Mouse (Mus musculus): ENCODE data around the gene Rbm3. TPM values are rescaled to one million over a fixed set of nuclear protein-coding genes. Genes with fewer than 3 reads are reported as not detected.
A peak's percentile ranks its signal among the peaks of the same experiment; 100 is the strongest.

The Rbm3 gene
- polyA plus RNA-seq, 1 experiment from 2014 or later, result 383 TPM

DNA sequence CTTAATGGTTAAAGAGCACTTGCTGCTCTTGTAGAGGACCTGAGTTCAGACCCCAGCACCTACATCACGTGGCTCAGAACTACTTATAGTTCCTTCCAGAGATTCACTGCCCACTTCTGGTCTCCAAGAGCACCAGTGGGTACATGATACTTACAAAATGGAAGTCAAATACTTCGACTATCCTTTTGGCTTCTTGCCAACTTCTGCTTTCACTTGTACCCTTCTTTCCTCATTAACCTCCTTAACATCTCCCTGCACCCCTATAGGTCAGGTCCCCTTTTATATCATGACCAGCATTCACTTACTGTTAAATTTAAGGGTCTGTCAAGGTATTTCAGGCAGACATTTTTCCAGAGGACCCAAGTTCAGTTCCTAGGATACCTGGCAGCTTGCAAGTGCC is 9.8 kb downstream of the Rbm3 start:
- WGBS, result 58% methylated on average over 2 of the region's 2 CpGs
- H3K4me2 ChIP-seq (ENCODE audit: low read depth, low read length), result no peak overlapping the region

DNA sequence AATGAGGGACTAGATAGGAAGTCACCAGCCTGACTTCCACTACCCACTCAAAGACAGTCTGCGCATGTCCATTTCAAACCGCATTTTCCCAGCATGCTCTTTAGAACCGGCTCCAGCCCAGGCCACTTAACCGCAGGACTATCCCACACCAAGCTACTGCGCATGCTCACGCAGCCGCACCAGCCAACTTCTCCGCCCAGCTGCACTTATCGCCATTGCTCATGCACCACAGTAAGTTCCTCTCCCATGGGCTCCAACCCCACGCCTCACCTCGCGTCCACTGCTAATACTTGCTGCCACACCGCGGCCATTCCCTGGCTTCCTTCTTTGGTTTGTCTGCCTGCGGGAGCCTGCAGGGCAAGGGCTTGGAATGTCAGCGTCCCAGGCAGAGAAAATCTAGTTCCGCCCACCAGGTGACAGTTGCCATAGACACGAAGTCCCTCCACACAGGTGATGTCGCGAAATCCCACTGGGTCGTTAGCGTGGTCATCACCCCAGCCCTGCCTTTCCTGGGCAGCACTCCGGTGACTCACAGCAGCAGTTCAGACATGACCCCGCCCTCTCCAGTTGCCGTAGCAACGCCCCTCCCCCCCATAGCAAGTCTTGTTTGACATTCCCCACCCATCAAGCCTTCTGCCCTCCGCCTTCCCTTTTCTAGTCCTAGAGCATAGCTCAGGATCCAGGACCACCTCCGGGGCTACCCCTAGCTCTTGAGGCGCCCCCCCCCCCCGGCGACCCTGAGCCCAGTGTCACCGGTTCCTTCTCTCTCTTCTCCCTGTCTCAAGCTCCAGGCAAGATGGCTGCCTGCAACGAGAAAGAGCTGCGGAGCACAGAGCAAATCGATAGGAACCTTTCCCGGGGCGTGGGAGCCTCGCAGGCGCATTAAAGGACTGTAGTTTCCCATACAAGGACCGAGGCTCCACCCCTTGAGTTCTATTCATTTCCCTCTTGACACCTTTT is 13.4 kb downstream of the Rbm3 start, which contains the start of gene Wdr13:
Gene Wdr13 (minus strand): TSS at position 876 of the 960 bp plus-strand sequence.
- peak within 1 kb of the TSS; percentile 41 for H3K4me2 ChIP-seq (ENCODE audit: low read depth, low read length)
- no peaks in the 10 kb centered on the region for H3K4me1 ChIP-seq (ENCODE audit: control insufficient read depth, insufficient read depth, low read length)
- H3K9ac ChIP-seq (replicated peaks; ENCODE audit: low read depth, low read length), result peak within 1 kb of the TSS; percentile 58
- WGBS, result 16% methylated on average over 37 of the region's 40 CpGs
- no peaks in the 10 kb centered on the region for H3K27me3 ChIP-seq (ENCODE audit: control insufficient read depth, insufficient read depth, low read length)
- H3K36me3 ChIP-seq (ENCODE audit: control insufficient read depth, insufficient read depth, low read length), result no peaks in the 10 kb centered on the region
- ATAC-seq (ENCODE audit: low read depth), result peak; percentile 85
- peak within 1 kb of the TSS; percentile 45 for H3K4me3 ChIP-seq (ENCODE audit: low read depth, low read length)
- peak within 1 kb of the TSS; percentile 88 for H3K27ac ChIP-seq (ENCODE audit: low read depth, low read length)
- H3K9me3 ChIP-seq (ENCODE audit: control insufficient read depth, low read length), result no peaks in the 10 kb centered on the region

More for the DNA sequence above, 9.8 kb downstream of the Rbm3 start:
- Histone ChIP-seq H3K9ac (replicated peaks; ENCODE audit: low read depth, low read length) (no peak overlapping the region), H3K27me3 (ENCODE audit: control insufficient read depth, insufficient read depth, low read length) (no peaks in the 10 kb centered on the region), H3K9me3 (ENCODE audit: control insufficient read depth, low read length) (no peaks in the 10 kb centered on the region), H3K4me1 (ENCODE audit: control insufficient read depth, insufficient read depth, low read length) (no peaks in the 10 kb centered on the region), H3K27ac (ENCODE audit: low read depth, low read length) (no peak overlapping the region), H3K4me3 (ENCODE audit: low read depth, low read length) (no peak overlapping the region), H3K36me3 (ENCODE audit: control insufficient read depth, insufficient read depth, low read length) (peaks cover 5% of the 10 kb centered on the region; the same call in 1 of the 2 replicates)
- ATAC-seq (ENCODE audit: low read depth), result no peak

DNA sequence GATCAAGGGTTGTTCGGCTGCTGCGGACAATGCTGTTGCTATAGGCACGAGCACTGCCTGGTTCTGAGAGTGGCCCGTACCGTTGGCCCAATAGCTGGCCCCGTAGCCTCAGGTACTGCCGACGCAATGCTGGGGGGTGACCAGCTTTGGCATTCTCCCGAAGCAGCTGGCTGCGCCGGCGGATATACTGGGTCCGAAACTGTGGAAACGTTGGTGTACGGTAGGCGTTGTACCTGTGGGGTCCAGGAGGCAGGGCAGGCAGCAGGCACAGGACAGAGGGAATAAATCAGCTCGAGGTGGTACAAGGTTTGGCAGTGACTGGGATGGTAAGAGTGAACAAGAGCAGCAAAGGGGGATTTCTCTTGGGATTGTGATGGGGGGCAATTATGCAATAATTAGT is 14.3 kb downstream of the Rbm3 start:
- Histone ChIP-seq H3K9ac (replicated peaks; ENCODE audit: low read depth, low read length) (no peak overlapping the region), H3K27me3 (ENCODE audit: control insufficient read depth, insufficient read depth, low read length) (no peaks in the 10 kb centered on the region), H3K36me3 (ENCODE audit: control insufficient read depth, insufficient read depth, low read length) (no peaks in the 10 kb centered on the region), H3K4me1 (ENCODE audit: control insufficient read depth, insufficient read depth, low read length) (no peaks in the 10 kb centered on the region), H3K4me2 (ENCODE audit: low read depth, low read length) (peak overlapping the region; percentile 41), H3K9me3 (ENCODE audit: control insufficient read depth, low read length) (no peaks in the 10 kb centered on the region), H3K27ac (ENCODE audit: low read depth, low read length) (no peak overlapping the region), H3K4me3 (ENCODE audit: low read depth, low read length) (peak overlapping the region; percentile 45)
- WGBS, result 91% methylated on average over 17 of the region's 17 CpGs
- peak; percentile 11; the same call in 1 of the 2 replicates for ATAC-seq (ENCODE audit: low read depth)

DNA sequence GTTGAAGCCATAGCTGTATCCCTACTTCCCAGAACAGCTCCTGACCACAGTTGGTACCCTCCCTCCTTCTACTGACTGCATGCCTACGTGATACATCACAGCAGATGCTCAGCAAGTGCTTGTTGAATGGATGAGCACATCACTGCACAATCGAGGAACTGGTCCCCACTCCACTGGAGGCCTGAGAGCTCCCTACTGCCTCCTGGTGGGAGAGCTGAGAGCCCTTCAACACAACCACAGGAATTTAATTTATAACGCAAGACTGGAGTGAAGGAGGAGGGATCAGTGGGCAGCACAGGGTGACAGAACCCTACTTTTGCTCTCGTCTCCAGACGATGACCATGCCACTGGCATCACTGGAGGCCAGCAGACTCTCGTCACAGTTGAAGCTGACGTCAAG is 20.4 kb downstream of the Rbm3 start:
- Histone ChIP-seq H3K27me3 (ENCODE audit: control insufficient read depth, insufficient read depth, low read length) (no peaks in the 10 kb centered on the region), H3K4me1 (ENCODE audit: control insufficient read depth, insufficient read depth, low read length) (no peaks in the 10 kb centered on the region), H3K4me3 (ENCODE audit: low read depth, low read length) (no peak overlapping the region), H3K4me2 (ENCODE audit: low read depth, low read length) (no peak overlapping the region), H3K36me3 (ENCODE audit: control insufficient read depth, insufficient read depth, low read length) (no peaks in the 10 kb centered on the region), H3K27ac (ENCODE audit: low read depth, low read length) (no peak overlapping the region), H3K9ac (replicated peaks; ENCODE audit: low read depth, low read length) (no peak overlapping the region), H3K9me3 (ENCODE audit: control insufficient read depth, low read length) (no peaks in the 10 kb centered on the region)
- WGBS, result 83% methylated on average over 7 of the region's 7 CpGs
- no peak for ATAC-seq (ENCODE audit: low read depth)

DNA sequence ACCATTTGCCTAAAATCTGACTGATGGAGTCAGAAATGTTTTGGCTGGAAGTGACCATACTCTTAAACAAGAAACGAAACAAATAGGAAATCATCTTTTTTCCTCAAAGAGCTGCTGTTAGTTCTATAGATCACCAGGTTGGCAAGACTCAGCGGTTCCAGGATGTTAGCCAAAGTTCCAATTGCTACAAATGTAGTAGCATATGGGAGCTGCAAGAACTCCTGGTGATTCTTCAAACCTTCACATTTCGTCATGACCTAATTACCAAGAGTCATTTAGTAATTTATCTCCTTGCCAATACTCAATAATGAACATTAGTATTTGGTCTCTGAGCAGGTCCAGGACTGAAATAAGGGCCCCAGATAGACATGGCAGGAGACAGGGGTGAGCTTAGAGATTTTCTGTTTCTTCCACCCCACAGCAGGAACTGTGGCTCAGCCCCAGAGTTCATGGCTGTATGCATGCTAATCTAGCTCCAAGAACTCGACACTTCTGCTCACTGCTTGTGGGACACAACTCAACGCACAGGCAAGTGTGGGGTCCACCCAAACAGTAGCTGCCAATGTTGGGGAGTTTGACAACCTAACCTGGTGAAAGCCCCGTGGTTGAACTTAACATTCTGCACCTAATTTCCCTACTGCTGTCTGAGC is 21.7 kb downstream of the Rbm3 start:
- Histone ChIP-seq H3K27ac (ENCODE audit: low read depth, low read length) (no peak overlapping the region), H3K27me3 (ENCODE audit: control insufficient read depth, insufficient read depth, low read length) (no peaks in the 10 kb centered on the region), H3K4me3 (ENCODE audit: low read depth, low read length) (no peak overlapping the region), H3K4me2 (ENCODE audit: low read depth, low read length) (no peak overlapping the region), H3K36me3 (ENCODE audit: control insufficient read depth, insufficient read depth, low read length) (no peaks in the 10 kb centered on the region), H3K9me3 (ENCODE audit: control insufficient read depth, low read length) (no peaks in the 10 kb centered on the region), H3K9ac (replicated peaks; ENCODE audit: low read depth, low read length) (no peak overlapping the region), H3K4me1 (ENCODE audit: control insufficient read depth, insufficient read depth, low read length) (no peaks in the 10 kb centered on the region)
- ATAC-seq (ENCODE audit: low read depth), result no peak
- WGBS, result 83% methylated on average over 6 of the region's 6 CpGs

DNA sequence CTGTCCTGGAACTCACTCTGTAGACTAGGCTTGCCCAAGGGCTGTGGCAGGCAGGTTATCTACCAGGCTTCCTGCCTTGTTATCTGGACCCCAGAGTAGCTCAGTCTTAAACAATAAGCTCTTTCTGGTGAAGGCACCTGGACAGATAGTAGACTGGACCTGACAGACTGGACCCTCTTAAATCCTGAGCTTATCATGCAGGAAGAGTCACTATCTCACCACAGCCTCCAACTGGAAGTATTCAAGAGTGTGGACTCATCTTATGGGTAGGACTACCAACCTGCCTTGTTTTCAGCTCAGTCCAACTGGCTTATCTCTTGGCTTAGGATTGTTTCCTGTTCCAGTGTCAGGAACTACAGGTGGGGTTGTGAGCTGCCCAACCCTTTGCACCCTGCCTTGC is 28.4 kb downstream of the Rbm3 start:
- Histone ChIP-seq H3K9me3 (ENCODE audit: control insufficient read depth, low read length) (no peaks in the 10 kb centered on the region), H3K4me1 (ENCODE audit: control insufficient read depth, insufficient read depth, low read length) (no peaks in the 10 kb centered on the region), H3K27ac (ENCODE audit: low read depth, low read length) (no peak overlapping the region), H3K36me3 (ENCODE audit: control insufficient read depth, insufficient read depth, low read length) (no peaks in the 10 kb centered on the region), H3K4me2 (ENCODE audit: low read depth, low read length) (no peak overlapping the region), H3K4me3 (ENCODE audit: low read depth, low read length) (no peak overlapping the region), H3K27me3 (ENCODE audit: control insufficient read depth, insufficient read depth, low read length) (no peaks in the 10 kb centered on the region), H3K9ac (replicated peaks; ENCODE audit: low read depth, low read length) (no peak overlapping the region)
- ATAC-seq (ENCODE audit: low read depth), result no peak

DNA sequence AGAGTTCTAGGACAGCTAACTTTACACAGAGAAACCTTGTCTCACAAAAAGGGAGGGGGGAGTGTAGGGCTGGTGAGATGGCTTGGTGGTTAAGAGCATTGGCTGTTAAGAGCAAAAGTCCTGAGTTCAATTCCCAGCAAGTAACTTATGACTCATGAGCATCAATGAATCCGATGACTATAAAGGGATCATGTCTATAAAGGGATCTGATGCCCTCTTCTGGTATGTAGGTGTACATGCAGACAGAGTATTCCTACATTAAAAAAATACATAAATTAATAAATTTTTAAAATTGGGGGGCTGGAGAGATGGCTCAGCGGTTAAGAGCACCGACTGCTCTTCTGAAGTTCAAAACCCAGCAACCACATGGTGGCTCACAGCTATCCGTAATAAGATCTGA is 30.4 kb downstream of the Rbm3 start:
- Histone ChIP-seq H3K9me3 (ENCODE audit: control insufficient read depth, low read length) (no peaks in the 10 kb centered on the region), H3K36me3 (ENCODE audit: control insufficient read depth, insufficient read depth, low read length) (no peaks in the 10 kb centered on the region), H3K27ac (ENCODE audit: low read depth, low read length) (no peak overlapping the region), H3K9ac (replicated peaks; ENCODE audit: low read depth, low read length) (no peak overlapping the region), H3K4me3 (ENCODE audit: low read depth, low read length) (no peak overlapping the region), H3K27me3 (ENCODE audit: control insufficient read depth, insufficient read depth, low read length) (no peaks in the 10 kb centered on the region), H3K4me1 (ENCODE audit: control insufficient read depth, insufficient read depth, low read length) (no peaks in the 10 kb centered on the region), H3K4me2 (ENCODE audit: low read depth, low read length) (no peak overlapping the region)
- WGBS, result 80% methylated on average over 4 of the region's 4 CpGs
- ATAC-seq (ENCODE audit: low read depth), result no peak

DNA sequence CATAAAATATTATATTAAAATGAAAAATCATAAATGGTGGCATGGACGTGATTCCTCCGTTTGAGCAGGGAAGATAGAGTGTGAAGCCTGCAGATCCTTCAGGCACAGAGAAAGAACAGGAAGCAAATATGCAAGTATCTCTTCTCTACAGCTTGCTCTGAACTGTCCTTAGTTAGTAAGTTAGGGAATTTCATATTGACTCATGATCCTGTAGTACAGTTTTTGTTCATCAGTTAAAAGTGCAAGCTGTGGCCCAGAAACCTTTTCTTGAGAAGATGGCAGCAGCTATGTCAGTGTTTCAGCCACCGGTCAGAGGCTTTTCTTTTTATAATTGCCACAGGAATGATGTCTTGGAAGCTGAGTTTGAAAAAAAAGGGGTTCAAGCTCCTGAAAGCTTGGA is 40.7 kb downstream of the Rbm3 start:
- no peaks in the 10 kb centered on the region for H3K4me1 ChIP-seq (ENCODE audit: control insufficient read depth, insufficient read depth, low read length)
- 94% methylated on average over 3 of the region's 3 CpGs for WGBS
- H3K27me3 ChIP-seq (ENCODE audit: control insufficient read depth, insufficient read depth, low read length), result no peaks in the 10 kb centered on the region
- no peaks in the 10 kb centered on the region for H3K9me3 ChIP-seq (ENCODE audit: control insufficient read depth, low read length)
- H3K9ac ChIP-seq (replicated peaks; ENCODE audit: low read depth, low read length), result no peak overlapping the region
- ATAC-seq (ENCODE audit: low read depth), result no peak
- no peak overlapping the region for H3K4me2 ChIP-seq (ENCODE audit: low read depth, low read length)
- H3K27ac ChIP-seq (ENCODE audit: low read depth, low read length), result no peak overlapping the region
- no peak overlapping the region for H3K4me3 ChIP-seq (ENCODE audit: low read depth, low read length)
- H3K36me3 ChIP-seq (ENCODE audit: control insufficient read depth, insufficient read depth, low read length), result no peaks in the 10 kb centered on the region

DNA sequence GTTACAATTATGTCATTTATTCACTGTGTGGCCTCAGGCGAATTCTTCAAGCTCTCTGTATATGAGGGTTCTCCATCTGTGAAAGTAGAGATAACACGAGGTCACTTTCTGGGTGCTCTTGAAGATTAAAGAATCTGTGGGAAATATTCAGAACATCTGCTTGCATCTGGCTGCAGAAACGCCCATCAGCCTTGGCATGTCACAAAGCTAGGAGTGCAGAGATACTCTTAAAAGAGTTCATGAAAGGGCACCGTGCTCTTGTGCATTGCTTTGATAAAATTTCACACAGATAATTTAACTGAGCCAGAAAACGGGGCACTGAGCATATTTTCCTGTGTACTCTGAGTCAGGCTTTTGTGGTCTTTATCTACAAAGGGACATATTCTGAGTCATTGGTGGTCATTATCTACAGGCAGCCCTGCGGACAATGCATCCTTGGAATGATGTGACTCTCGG is 43.4 kb downstream of the Rbm3 start:
- no peak overlapping the region for H3K4me2 ChIP-seq (ENCODE audit: low read depth, low read length)
- H3K9ac ChIP-seq (replicated peaks; ENCODE audit: low read depth, low read length), result no peak overlapping the region
- H3K9me3 ChIP-seq (ENCODE audit: control insufficient read depth, low read length), result no peaks in the 10 kb centered on the region
- no peak overlapping the region for H3K27ac ChIP-seq (ENCODE audit: low read depth, low read length)
- H3K27me3 ChIP-seq (ENCODE audit: control insufficient read depth, insufficient read depth, low read length), result no peaks in the 10 kb centered on the region
- no peak for ATAC-seq (ENCODE audit: low read depth)
- no peaks in the 10 kb centered on the region for H3K4me1 ChIP-seq (ENCODE audit: control insufficient read depth, insufficient read depth, low read length)
- no peaks in the 10 kb centered on the region for H3K36me3 ChIP-seq (ENCODE audit: control insufficient read depth, insufficient read depth, low read length)
- H3K4me3 ChIP-seq (ENCODE audit: low read depth, low read length), result no peak overlapping the region
- WGBS, result 70% methylated on average over 7 of the region's 7 CpGs
